15 mouse cellular contexts compared by ENCODE assay signal in the genomic region with DNA sequence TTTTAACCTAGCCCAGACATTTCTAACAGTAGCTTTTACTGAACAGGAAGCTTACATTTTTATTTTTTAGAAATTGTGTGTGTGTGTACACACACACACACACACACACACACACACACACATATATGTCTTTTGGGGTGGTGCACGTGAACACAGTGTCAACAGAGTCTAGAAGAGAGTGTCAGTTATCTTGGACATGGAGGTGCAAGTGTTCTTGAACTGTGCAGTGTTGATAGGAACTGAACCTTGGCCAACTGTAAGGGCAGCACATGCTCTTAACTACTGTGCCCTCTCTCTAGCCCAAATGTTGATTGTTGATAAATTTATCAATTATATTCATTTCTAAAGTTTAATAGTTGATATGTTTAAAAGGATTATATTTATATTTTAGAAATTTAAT.
"Had no signal": no experiment of that assay in that cellular context is flagged by ENCODE, and none has a peak within 500 bp of the region (broad histone marks: within the 10 kb centered on the region; RNA-seq: fewer than 3 reads in every experiment).

No protein-coding gene starts in this region.

- H3K4me2 ChIP-seq: neural tube, embryonic 15.5 days; stomach, embryonic 15.5 days had no signal

- DNase-seq: retina, postnatal 1 day; right cerebral cortex, adult 18-20 months; right cerebral cortex, postnatal 14 days; right cerebral cortex, postnatal 25 days; right cerebral cortex, postnatal 4 days; spleen, adult 18-20 months; thymus, adult 18-20 months; thymus, adult 2 months; thymus, postnatal 14 days; thymus, postnatal 25 days; thymus, postnatal 36 days; thymus, postnatal 4 days had no signal

- H3K27me3 ChIP-seq: neural tube, embryonic 15.5 days; stomach, embryonic 15.5 days had no signal

- H3K4me1 ChIP-seq: neural tube, embryonic 15.5 days; stomach, embryonic 15.5 days had no signal

- H3K27ac ChIP-seq: neural tube, embryonic 15.5 days; stomach, embryonic 15.5 days; stomach, postnatal 0 days had no signal

- H3K9ac ChIP-seq: neural tube, embryonic 15.5 days; stomach, embryonic 15.5 days had no signal

- H3K36me3 ChIP-seq: neural tube, embryonic 15.5 days; stomach, embryonic 15.5 days had no signal

- H3K4me3 ChIP-seq: neural tube, embryonic 15.5 days; stomach, embryonic 15.5 days had no signal

- H3K9me3 ChIP-seq: neural tube, embryonic 15.5 days; stomach, embryonic 15.5 days had no signal
